Mouse (Mus musculus) erythroblast, embryonic 14.5 days (primary cell): ENCODE measurements at regions not wholly inside any gene's neighbourhood (a gene's known extent, or its start where the extent isn't known, plus 50 kb on each side); places are given as distances from the start of the nearest gene placed in this dataset.

Experiments
- GATA1 ChIP-seq: IDR thresholded peaks from 2 replicates; pipeline ENCODE4 v1.6.1; 2012; ENCODE audit warnings: low read length, inconsistent platforms, mixed read lengths
- TAL1 ChIP-seq: IDR thresholded peaks from 3 replicates; pipeline ENCODE4 v1.6.1; 2012; ENCODE audit warnings: low read length, inconsistent platforms, mixed read lengths

- TF ChIP-seq TAL1, result no peak
- no peak for TF ChIP-seq GATA1
Measured at GRCm38 (mm10) chrX:9769540-9769939, 77.2 kb upstream of the Hypm start.
